Mouse (Mus musculus): ENCODE results near the gene Trim26.
"Not testable (repeated sequence)": the region's sequence is repeated elsewhere in the genome, so short reads cannot be mapped to it uniquely, and the experiment has no call there.

The Trim26 gene

DNA sequence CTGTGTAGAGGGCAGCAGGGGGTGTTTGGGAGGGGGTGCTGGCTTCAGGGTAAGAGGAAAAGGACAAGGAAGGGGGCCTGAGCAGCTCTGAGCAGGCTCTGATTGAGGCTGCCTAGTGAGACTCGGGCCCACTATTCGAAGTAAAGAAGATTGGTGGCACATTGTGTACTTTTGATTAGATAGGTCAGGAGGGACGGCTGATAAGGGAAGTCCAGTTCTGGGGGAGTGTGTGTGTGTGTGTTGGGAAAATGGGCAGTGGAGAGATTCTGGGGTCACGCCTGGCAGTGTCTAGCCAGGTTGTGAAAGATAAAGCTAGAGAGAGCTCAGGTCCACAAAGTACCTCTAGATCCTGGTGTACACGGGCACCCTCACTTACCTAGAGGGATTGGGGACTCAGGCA lies 14.7 kb downstream of the Trim26 start:
- no peak for DNase-seq (ENCODE audit: low read depth, low spot score)

GRCm38 (mm10) chr17:36855484-36855883 lies 18.6 kb downstream of the Trim26 start:
- DNase-seq (ENCODE audit: low read depth, low spot score): no peak

DNA sequence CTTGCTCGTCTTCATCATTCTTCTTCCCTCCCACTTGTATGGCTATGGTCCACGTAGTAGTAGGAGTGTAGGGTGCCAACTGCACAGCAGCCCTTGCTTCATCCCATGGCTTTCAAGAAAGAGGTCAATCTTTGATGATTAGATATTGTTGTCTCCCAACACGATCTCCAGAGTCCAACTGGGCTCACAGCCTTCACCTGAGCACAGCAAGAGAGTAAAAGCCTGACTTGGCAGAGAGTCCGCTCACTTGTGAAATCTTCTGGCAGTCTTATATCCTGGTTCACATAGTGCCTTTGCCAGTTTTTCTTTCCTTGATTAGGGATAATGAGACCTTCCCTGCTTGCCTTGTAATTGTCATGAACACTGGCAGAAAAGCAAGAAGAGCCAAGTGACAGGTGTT lies 19.3 kb downstream of the Trim26 start:
- no peak for DNase-seq (ENCODE audit: low read depth, low spot score)

- no peak for DNase-seq (ENCODE audit: low read depth, low spot score)
Observed at GRCm38 (mm10) chr17:36858181-36858580, 21.2 kb downstream of the Trim26 start.

GRCm38 (mm10) chr17:36861680-36862079 lies 24.7 kb downstream of the Trim26 start:
- no peak for DNase-seq (ENCODE audit: low read depth, low spot score)

- DNase-seq (ENCODE audit: low read depth, low spot score): no peak
Observed at GRCm38 (mm10) chr17:36866719-36867527, 30.0 kb downstream of the Trim26 start, which contains the start of gene Trim15. Trim15 (minus strand) TSS chr17:36867210.

GRCm38 (mm10) chr17:36868836-36869235 lies 31.9 kb downstream of the Trim26 start:
- no peak for DNase-seq (ENCODE audit: low read depth, low spot score)

GRCm38 (mm10) chr17:36869284-36869954 lies 32.5 kb downstream of the Trim26 start, which contains the start of gene Trim10:
Trim10 (plus strand) TSS chr17:36869574.
- peak; percentile 25 for DNase-seq (ENCODE audit: low read depth, low spot score)

- DNase-seq (ENCODE audit: low read depth, low spot score): no peak
Observed at GRCm38 (mm10) chr17:36869955-36870810, 33.2 kb downstream of the Trim26 start.

DNA sequence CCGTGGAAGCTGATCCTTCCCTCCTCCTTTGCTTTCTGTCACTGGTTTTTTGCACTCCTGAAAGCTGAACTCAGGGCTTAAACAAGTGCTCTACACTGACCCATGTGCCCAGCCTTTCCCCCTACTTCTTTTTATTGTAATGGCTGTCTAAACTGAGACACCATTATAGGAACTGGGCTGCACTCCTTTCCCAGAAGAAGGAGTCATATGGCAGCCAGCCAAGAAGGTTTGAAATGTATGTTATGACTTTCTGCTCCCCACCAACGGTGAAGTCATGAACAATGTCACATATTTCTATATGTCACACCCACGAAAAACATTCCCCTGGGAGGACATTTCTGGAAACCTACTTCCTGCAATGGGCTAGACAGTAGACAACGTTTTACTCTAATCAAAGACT lies 37.7 kb downstream of the Trim26 start:
- no peak for DNase-seq (ENCODE audit: low read depth, low spot score)

- DNase-seq (ENCODE audit: low read depth, low spot score): no peak
Observed at GRCm38 (mm10) chr17:36883350-36883749, 46.4 kb downstream of the Trim26 start.

GRCm38 (mm10) chr17:36885132-36885790 lies 48.3 kb downstream of the Trim26 start:
- no peak for DNase-seq (ENCODE audit: low read depth, low spot score)

GRCm38 (mm10) chr17:36890073-36890903 lies 53.4 kb downstream of the Trim26 start, which contains the start of gene Trim40:
Trim40 (minus strand) TSS chr17:36890123.
- no peak for DNase-seq (ENCODE audit: low read depth, low spot score)

GRCm38 (mm10) chr17:36891496-36891895 lies 54.6 kb downstream of the Trim26 start:
- not testable (repeated sequence) for DNase-seq (ENCODE audit: low read depth, low spot score)

DNA sequence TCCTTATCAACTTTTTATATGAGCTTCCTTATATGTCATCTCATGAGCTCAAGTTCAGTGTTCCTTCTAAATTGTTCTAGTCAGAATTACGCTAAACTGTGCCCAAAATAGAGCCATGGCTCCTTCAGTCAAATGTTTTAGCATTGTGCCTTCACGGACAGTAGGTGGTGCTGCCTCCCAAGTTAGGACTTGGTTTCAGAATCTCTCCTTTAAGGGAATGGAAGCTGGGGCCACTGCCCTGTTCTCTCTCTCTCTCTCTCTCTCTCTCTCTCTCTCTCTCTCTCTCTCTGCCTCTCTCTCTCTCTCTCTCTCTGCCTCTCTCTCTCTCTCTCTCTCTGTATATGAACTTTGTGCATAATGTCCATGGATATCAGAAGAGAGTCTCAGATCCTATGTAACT lies 55.4 kb downstream of the Trim26 start:
- no peak for DNase-seq (ENCODE audit: low read depth, low spot score)

DNA sequence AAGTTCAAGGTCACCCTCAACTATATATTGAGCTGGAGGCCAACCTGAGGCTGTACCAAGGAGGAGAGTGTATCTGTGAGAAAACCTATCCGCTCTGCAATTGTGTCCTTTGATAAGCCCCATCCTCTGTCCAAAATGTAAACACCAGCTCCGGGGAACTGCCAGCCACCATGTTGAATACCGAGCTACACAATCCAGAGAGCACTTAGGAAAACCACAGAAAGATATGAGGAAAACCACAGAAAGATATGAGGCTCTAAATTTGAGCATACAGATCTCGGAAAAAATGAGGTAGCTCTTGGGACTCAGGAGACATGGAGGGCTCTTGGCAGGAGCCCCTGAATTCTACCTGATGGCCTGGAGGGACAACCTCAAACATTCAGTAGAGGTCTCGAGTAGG lies 56.5 kb downstream of the Trim26 start:
- no peak for DNase-seq (ENCODE audit: low read depth, low spot score)

- DNase-seq (ENCODE audit: low read depth, low spot score): no peak
Observed at GRCm38 (mm10) chr17:36896583-36896982, 59.6 kb downstream of the Trim26 start.

GRCm38 (mm10) chr17:36897065-36897464 lies 60.1 kb downstream of the Trim26 start:
- DNase-seq (ENCODE audit: low read depth, low spot score): no peak

- no peak for DNase-seq (ENCODE audit: low read depth, low spot score)
Observed at GRCm38 (mm10) chr17:36897552-36898205, 60.7 kb downstream of the Trim26 start, which contains the start of gene Trim31. Trim31 (plus strand) TSS chr17:36898118.

DNA sequence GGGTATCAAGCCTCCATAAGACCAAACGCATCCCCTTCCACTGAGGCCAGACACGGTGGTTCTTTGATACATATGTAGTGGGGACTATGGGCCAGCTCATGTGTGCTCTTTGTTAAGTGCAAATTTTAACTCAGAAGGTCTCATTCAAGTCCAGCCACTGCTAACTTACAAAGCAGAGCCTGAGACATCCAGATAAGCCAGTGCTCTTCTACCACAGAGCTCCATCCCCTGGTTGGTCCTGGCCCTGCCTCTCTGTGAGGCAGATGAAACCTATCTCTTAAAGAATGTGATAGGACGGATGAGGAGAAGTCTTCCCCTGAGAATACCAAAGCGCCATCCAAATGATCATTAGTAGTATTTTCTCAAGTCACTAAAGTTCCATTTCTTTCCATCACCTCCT lies 62.4 kb downstream of the Trim26 start:
- DNase-seq (ENCODE audit: low read depth, low spot score): no peak

Measured in skeletal muscle tissue, adult 2 months (tissue).